Mouse (Mus musculus) forebrain, embryonic 13.5 days (tissue): ENCODE data around the gene Tbl1x. TPM values are rescaled to one million over a fixed set of nuclear protein-coding genes. Genes with fewer than 3 reads are reported as not detected.

Experiments
- ATAC-seq: fragments of 200-750 bp; cut with Nextera tagmentation; 2 replicates; pipeline ENCODE4 v1.8.0; 2017
- H3K27ac ChIP-seq: fragments of 300-500 bp; sonication (generic); 2 replicates; pipeline ENCODE4 v1.5.1; 2015; ENCODE audit warnings: inconsistent platforms, mild to moderate bottlenecking, moderate library complexity
- H3K27me3 ChIP-seq: fragments of 300-500 bp; sonication (generic); 2 replicates; pipeline ENCODE4 v1.6.1; 2015; ENCODE audit warnings: mild to moderate bottlenecking, inconsistent platforms
- H3K36me3 ChIP-seq: fragments of 300-500 bp; sonication (generic); 2 replicates; pipeline ENCODE4 v1.6.1; 2015; ENCODE audit warnings: mild to moderate bottlenecking, inconsistent platforms; ENCODE audit not compliant: poor library complexity, severe bottlenecking
- H3K4me1 ChIP-seq: fragments of 300-500 bp; sonication (generic); 2 replicates; pipeline ENCODE4 v1.6.1; 2015; ENCODE audit warnings: inconsistent platforms
- H3K4me2 ChIP-seq: fragments of 300-500 bp; sonication (generic); 2 replicates; pipeline ENCODE4 v1.6.1; 2015; ENCODE audit warnings: inconsistent platforms, mild to moderate bottlenecking, moderate library complexity
- H3K4me3 ChIP-seq: fragments of 300-500 bp; sonication (generic); 2 replicates; pipeline ENCODE4 v1.5.1; 2015; ENCODE audit warnings: mild to moderate bottlenecking, inconsistent platforms
- H3K9ac ChIP-seq: fragments of 300-500 bp; sonication (generic); 2 replicates; pipeline ENCODE4 v1.6.1; 2015; ENCODE audit warnings: mild to moderate bottlenecking, inconsistent platforms
- H3K9me3 ChIP-seq: fragments of 300-500 bp; sonication (generic); replicated peaks from 2 replicates; pipeline ENCODE4 v1.6.1; 2016; ENCODE audit warnings: inconsistent platforms
- WGBS: fragments of 180-500 bp; shearing (Covaris S2); methylation state at CpG from one replicate; pipeline ENCODE4 v1.1.7; 2015; 5-methylcytosine and 5-hydroxymethylcytosine counted together
- polyA plus RNA-seq: library from polyadenylated mRNA; unstranded; fragments of >200 nt; fragmentation: Nextera tagmentation; extraction: Ambion mirVana; gene quantifications from 2 replicates; pipeline ENCODE4 v1.2.1, GENCODE M21; 2015

Tbl1x gene
- polyA plus RNA-seq, 1 experiment from 2014 or later, result 55.6 TPM

DNA sequence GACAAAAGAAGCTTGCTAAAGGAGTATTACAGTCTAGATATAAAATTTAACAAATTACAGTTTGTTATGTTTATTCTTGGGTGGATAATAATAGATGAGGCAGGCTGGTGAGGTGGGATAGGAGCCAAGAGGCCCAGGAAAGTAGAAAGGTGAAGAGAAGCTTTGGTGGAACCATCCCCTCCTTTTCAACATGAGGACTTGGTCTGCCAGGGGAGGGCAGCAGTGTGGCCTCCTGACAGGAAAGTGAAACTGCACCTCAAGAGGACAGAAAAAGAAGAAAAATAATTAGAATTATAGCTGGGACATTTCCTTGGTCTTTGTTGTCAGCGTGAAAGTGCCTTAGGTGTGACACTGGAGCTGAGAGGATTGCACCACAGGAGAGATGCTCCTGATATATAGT lies 35.6 kb downstream of the Tbl1x start:
- H3K9me3 ChIP-seq, result no peaks in the 10 kb centered on the region
- 78% methylated on average over 1 of the region's 1 CpGs for WGBS
- no peaks in the 10 kb centered on the region for H3K4me1 ChIP-seq
- no peak for ATAC-seq
- no peaks in the 10 kb centered on the region for H3K36me3 ChIP-seq
- H3K4me3 ChIP-seq, result no peak overlapping the region
- no peaks in the 10 kb centered on the region for H3K27me3 ChIP-seq
- no peak overlapping the region for H3K4me2 ChIP-seq
- no peak overlapping the region for H3K27ac ChIP-seq
- H3K9ac ChIP-seq, result no peak overlapping the region

DNA sequence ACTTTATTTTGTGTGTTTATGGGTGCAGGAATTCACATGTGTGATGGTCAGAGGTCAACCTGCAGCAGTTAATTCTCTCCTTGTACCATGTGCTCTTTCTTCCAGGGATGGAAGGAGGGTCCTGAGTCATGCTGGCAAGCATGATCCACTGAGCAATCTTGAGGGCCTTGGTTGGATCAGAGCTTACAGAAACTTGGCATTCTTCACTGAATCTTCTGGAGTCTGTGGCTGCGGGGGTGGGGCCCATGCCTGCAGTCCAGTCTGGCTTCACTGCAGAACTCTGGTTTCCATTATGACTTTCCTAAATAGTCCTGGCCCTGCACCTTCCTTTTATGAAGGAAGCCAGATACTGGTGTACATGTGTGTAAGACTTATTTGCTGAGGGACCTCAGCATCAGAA lies 38.1 kb downstream of the Tbl1x start:
- no peak overlapping the region for H3K4me3 ChIP-seq
- no peaks in the 10 kb centered on the region for H3K4me1 ChIP-seq
- 88% methylated on average over 1 of the region's 1 CpGs for WGBS
- H3K4me2 ChIP-seq, result no peak overlapping the region
- H3K36me3 ChIP-seq, result no peaks in the 10 kb centered on the region
- H3K27me3 ChIP-seq, result no peaks in the 10 kb centered on the region
- H3K9me3 ChIP-seq, result no peaks in the 10 kb centered on the region
- no peak overlapping the region for H3K27ac ChIP-seq
- H3K9ac ChIP-seq, result no peak overlapping the region
- no peak for ATAC-seq

DNA sequence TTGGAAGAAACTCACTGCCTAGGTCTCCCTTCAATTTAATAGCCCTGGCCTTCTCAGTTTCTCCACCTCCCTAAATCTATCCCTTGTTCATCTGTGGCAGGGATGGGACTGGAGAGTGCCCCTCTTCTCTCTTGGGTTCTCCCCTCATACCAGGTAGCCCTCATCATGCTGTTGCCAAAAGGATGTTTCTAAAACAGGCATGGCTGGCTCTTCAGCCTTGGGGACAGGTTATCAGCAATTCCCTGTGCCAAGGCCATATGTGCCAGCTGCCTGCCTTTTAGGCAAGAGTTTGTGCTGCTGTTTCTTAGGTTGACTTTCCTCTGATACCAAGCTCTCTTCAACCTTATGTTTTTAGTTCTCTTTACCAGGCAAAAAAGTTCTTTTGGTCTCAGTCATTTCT lies 39.6 kb downstream of the Tbl1x start:
- H3K27ac ChIP-seq, result no peak overlapping the region
- ATAC-seq, result no peak
- no peaks in the 10 kb centered on the region for H3K9me3 ChIP-seq
- no peaks in the 10 kb centered on the region for H3K4me1 ChIP-seq
- no peaks in the 10 kb centered on the region for H3K27me3 ChIP-seq
- no peak overlapping the region for H3K9ac ChIP-seq
- no peaks in the 10 kb centered on the region for H3K36me3 ChIP-seq
- H3K4me2 ChIP-seq, result no peak overlapping the region
- no peak overlapping the region for H3K4me3 ChIP-seq

DNA sequence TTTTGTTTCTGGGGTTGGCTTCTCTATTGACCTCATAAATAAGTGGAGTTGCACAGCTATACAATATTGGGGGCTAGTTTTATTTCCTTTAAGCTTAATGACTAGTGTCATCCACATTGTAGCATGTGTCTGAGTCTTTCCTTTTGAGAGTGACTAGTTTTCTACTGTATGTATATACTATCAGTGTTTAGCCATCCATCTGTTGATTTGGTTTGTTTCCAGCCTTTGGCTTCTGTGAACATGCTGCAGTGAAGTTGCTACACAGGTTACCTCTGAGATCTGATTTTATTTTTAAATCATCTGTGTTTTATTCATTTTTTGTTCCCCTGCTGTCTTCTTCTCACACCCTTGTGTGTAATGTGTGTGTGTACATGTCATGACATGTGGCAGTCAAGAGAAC lies 40.5 kb downstream of the Tbl1x start:
- no peak overlapping the region for H3K4me3 ChIP-seq
- no peaks in the 10 kb centered on the region for H3K27me3 ChIP-seq
- H3K27ac ChIP-seq, result no peak overlapping the region
- H3K9ac ChIP-seq, result no peak overlapping the region
- no peak for ATAC-seq
- H3K9me3 ChIP-seq, result no peaks in the 10 kb centered on the region
- no peaks in the 10 kb centered on the region for H3K4me1 ChIP-seq
- no peaks in the 10 kb centered on the region for H3K36me3 ChIP-seq
- no peak overlapping the region for H3K4me2 ChIP-seq

DNA sequence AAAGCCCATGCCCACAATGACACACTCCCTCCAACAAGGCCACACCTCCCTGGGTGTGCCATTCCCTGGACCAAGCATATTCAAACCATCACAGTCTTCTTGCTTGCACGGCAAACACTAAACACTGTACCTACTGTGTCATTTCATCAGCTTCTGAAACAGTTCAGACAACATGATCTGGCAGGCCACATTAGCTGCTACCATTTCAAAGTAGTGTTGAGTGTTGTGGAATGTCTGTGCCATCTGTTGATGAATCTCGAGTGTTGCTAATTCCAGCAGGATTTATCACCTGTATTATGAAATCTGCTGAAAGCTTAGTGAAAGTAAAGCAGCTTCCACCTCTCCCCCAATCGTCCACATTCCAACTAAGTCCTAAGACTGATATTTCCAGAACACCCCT lies 41.3 kb downstream of the Tbl1x start:
- no peaks in the 10 kb centered on the region for H3K27me3 ChIP-seq
- no peaks in the 10 kb centered on the region for H3K9me3 ChIP-seq
- no peak overlapping the region for H3K9ac ChIP-seq
- H3K4me3 ChIP-seq, result no peak overlapping the region
- H3K4me2 ChIP-seq, result no peak overlapping the region
- 82% methylated on average over 3 of the region's 3 CpGs for WGBS
- H3K4me1 ChIP-seq, result no peaks in the 10 kb centered on the region
- H3K27ac ChIP-seq, result no peak overlapping the region
- H3K36me3 ChIP-seq, result no peaks in the 10 kb centered on the region
- ATAC-seq, result no peak

DNA sequence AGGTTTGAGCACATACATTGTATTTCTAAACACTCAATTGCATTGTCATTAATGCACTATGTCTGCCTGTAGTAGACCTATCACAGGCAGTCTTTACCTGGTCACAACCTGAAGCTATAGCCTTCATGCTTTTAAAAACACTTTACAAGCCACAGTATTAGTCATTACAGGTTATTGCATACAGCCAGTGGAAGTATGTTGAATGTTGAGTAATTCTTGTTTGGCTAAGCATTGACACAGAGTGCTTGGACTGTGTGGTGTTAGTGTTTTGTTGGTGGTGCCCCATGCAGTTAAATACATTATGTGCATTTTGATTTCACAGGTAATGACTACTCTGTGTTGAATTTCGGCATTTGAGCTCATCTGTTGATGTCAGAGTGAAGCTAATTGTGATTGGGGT lies 45.2 kb downstream of the Tbl1x start:
- Histone ChIP-seq H3K27me3 (no peaks in the 10 kb centered on the region), H3K36me3 (no peaks in the 10 kb centered on the region), H3K4me1 (no peaks in the 10 kb centered on the region), H3K4me3 (no peak overlapping the region), H3K4me2 (no peak overlapping the region), H3K27ac (no peak overlapping the region), H3K9me3 (0 out of 2 replicates have a peak, but pooled peaks cover 2% of the 10 kb centered on the region), H3K9ac (no peak overlapping the region)
- ATAC-seq, result no peak
- WGBS, result 68% methylated on average over 1 of the region's 1 CpGs

DNA sequence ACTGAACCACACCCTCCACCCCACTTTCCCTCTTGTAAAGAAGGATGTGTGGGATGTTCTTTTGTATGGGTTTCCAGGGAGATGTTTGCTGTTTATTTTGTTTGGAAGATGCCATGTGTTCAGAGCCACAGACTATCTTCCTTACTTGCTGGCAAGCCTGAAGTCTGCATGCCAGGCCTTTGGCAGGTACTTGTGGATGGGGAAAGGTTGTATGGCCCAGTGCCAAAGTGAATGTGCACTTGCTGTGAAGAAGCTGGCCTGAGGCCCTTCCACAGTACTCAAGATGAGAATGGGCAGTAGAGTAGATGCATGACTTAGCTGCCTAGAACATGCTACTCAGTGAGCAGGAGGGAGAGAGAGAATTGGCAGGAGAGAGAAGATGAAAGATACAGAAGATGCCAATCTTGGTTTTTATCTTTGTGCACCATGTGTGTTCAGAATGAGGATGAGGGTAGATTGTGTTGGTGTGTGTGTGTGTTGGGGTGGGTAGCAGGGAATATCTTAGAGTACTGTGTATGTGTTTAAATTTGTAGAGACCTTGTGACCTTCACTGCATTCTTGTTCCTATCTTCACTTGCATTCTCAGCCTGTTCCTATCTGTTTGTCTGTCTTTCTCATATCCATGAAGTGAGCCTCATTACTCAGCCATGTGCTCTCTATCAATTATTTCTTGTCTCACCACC lies 48.5 kb downstream of the Tbl1x start:
- no peak overlapping the region for H3K27ac ChIP-seq
- H3K4me2 ChIP-seq, result no peak overlapping the region
- 0 out of 2 replicates have a peak, but pooled peaks cover 6% of the 10 kb centered on the region for H3K9me3 ChIP-seq
- no peak for ATAC-seq
- H3K9ac ChIP-seq, result no peak overlapping the region
- H3K27me3 ChIP-seq, result no peaks in the 10 kb centered on the region
- H3K36me3 ChIP-seq, result no peaks in the 10 kb centered on the region
- no peak overlapping the region for H3K4me3 ChIP-seq
- peaks cover 4% of the 10 kb centered on the region for H3K4me1 ChIP-seq

DNA sequence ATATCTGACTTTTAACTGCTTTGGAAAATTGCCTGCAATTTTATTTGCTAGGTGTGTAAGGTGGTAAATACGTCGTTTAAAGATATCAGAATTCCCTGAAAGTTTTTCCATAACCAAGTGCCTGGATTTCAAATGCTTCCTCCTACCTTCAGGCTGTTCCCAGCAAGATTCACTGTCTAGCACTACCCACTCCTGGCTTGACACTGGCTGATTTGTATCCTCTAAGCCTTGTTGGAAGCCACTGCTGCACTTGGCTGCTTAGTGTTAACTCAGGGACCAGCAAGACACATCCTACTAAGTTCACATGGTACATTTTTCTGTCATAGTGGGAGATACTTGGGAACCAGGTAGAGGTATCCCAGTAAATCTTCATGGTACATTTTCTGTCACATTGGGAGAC lies 52.8 kb downstream of the Tbl1x start:
- Histone ChIP-seq H3K9ac (no peak overlapping the region), H3K36me3 (no peaks in the 10 kb centered on the region), H3K27me3 (no peaks in the 10 kb centered on the region), H3K9me3 (0 out of 2 replicates have a peak, but pooled peaks cover 6% of the 10 kb centered on the region), H3K4me3 (no peak overlapping the region), H3K27ac (no peak overlapping the region), H3K4me1 (peaks cover 4% of the 10 kb centered on the region), H3K4me2 (no peak overlapping the region)
- WGBS, result 95% methylated on average over 2 of the region's 2 CpGs
- ATAC-seq, result no peak

DNA sequence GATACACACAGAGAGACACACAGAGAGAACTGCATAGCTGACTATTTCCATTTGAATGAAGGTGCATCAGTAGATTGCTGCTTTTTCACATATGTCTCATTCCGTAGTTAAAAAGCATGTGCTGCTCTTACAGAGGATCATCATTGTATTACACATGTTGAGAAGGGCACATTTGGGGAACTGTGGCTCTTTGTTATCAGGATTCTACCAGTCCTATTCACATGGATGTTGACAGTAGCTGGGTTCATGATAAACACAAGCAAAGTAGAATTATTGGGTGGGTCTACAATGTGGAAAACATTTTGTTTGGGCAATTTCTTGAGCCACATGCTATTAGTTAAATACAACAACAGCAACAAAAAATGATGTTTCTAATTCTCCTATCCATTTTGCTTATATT lies 55.9 kb downstream of the Tbl1x start:
- H3K27ac ChIP-seq, result no peak overlapping the region
- no peaks in the 10 kb centered on the region for H3K9me3 ChIP-seq
- no peak overlapping the region for H3K9ac ChIP-seq
- no peak overlapping the region for H3K4me2 ChIP-seq
- H3K4me1 ChIP-seq, result peaks cover 4% of the 10 kb centered on the region
- WGBS, result 93% methylated on average over 1 of the region's 1 CpGs
- no peaks in the 10 kb centered on the region for H3K27me3 ChIP-seq
- no peak overlapping the region for H3K4me3 ChIP-seq
- H3K36me3 ChIP-seq, result no peaks in the 10 kb centered on the region
- ATAC-seq, result no peak

DNA sequence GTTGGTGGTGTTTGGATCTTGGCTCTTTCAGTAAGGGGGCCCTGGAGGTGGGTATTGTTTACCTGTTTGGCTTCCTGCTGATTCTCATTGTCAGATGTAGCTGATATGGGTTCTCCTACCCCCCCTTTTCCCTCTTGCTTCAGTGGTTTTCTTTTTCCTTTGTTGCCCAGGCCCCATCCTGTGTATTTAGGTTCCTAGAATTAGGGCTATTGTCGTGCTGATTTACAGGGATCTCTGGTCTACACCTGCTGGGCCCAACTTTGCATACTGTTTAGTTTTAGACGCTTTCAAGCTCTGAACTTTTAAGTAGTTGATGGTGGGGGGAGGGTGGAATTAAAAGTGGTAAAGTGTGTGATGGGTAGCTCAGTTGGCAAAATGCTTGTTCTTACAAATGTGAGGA lies 57.2 kb downstream of the Tbl1x start:
- H3K27me3 ChIP-seq, result no peaks in the 10 kb centered on the region
- H3K36me3 ChIP-seq, result no peaks in the 10 kb centered on the region
- whole genome bisulfite sequencing, result 3% methylated on average over 2 of the region's 2 CpGs
- no peak overlapping the region for H3K4me2 ChIP-seq
- no peaks in the 10 kb centered on the region for H3K9me3 ChIP-seq
- H3K27ac ChIP-seq, result no peak overlapping the region
- no peak overlapping the region for H3K9ac ChIP-seq
- no peaks in the 10 kb centered on the region for H3K4me1 ChIP-seq
- no peak for ATAC-seq
- no peak overlapping the region for H3K4me3 ChIP-seq

DNA sequence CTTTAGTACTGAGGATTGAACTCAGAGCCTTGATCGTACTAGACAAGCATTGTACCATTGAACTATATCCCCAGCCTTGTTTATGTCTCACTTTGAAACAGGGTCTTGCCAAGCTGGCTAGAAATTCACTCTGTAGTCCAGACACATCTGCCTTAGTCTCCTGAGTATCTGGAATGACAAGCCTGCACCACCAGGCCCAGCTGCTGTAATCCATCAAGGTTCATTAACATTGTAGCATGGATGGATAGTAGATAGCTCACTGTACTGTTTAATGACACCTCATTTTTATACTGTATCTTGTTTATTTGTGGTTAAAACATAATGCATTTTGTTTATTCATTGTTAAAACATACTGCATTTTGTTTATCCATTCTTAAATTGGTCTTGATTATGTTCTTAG lies 62.9 kb downstream of the Tbl1x start:
- 70% methylated on average over 1 of the region's 1 CpGs for WGBS
- H3K27ac ChIP-seq, result no peak overlapping the region
- H3K9me3 ChIP-seq, result no peaks in the 10 kb centered on the region
- H3K4me1 ChIP-seq, result no peaks in the 10 kb centered on the region
- no peak overlapping the region for H3K4me2 ChIP-seq
- no peak overlapping the region for H3K4me3 ChIP-seq
- ATAC-seq, result no peak
- H3K27me3 ChIP-seq, result no peaks in the 10 kb centered on the region
- no peaks in the 10 kb centered on the region for H3K36me3 ChIP-seq
- no peak overlapping the region for H3K9ac ChIP-seq

DNA sequence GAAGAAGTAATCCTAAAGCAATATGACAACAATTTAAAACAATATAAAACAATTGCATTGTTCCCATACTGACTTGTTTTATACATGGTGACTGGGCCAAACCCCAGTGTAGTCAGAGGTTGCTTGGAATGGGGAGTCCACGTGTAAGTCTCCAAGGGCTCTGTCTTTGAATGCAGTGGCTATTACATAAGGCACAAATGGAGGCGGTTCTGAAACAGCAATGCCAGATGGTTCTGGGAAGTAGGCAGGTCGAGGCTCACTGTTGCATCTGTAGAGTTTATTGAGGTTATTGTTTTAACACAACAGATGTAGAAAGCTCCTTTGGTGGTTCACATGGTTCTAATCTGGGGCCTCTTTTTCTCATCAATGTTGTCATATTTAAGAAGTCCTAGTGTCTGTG lies 66.3 kb downstream of the Tbl1x start:
- no peak overlapping the region for H3K27ac ChIP-seq
- no peaks in the 10 kb centered on the region for H3K9me3 ChIP-seq
- no peak for ATAC-seq
- H3K4me2 ChIP-seq, result no peak overlapping the region
- WGBS, result 76% methylated on average over 3 of the region's 3 CpGs
- no peaks in the 10 kb centered on the region for H3K4me1 ChIP-seq
- no peaks in the 10 kb centered on the region for H3K36me3 ChIP-seq
- no peak overlapping the region for H3K4me3 ChIP-seq
- no peak overlapping the region for H3K9ac ChIP-seq
- no peaks in the 10 kb centered on the region for H3K27me3 ChIP-seq

DNA sequence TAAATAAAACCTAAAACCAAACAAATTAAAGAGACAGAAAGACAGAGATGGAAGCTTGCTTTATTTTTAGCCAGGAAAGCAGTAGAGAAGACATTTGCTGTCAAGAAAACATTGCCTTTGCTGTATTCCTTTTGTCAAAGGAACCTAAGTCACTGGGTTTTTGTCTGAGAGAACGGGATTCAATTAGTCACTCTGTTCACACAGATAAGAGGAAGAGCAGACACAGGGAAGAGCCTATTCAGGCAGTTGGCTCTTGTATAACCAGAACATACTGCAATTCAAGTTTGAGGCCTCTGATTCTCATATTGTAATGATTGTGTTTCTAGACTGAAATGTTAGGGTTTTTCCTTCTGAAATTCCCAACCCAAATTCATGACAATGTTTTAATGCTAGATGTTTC lies 67.4 kb downstream of the Tbl1x start:
- Histone ChIP-seq H3K27me3 (no peaks in the 10 kb centered on the region), H3K4me1 (no peaks in the 10 kb centered on the region), H3K9me3 (no peaks in the 10 kb centered on the region), H3K9ac (no peak overlapping the region), H3K4me3 (no peak overlapping the region), H3K4me2 (no peak overlapping the region), H3K36me3 (no peaks in the 10 kb centered on the region), H3K27ac (no peak overlapping the region)
- WGBS, result 40% methylated on average over 1 of the region's 1 CpGs
- ATAC-seq, result no peak
